Mouse (Mus musculus): ENCODE measurements at regions not wholly inside any gene's neighbourhood (a gene's known extent, or its start where the extent isn't known, plus 50 kb on each side); places are given as distances from the start of the nearest gene placed in this dataset.

GRCm38 (mm10) chr11:71976724-71977481 is 60.4 kb downstream of the Aipl1 start:
- no peak for TF ChIP-seq ZNF384 (IDR thresholded peaks at IDR 0.05; ENCODE audit: low read depth, low read length)
- no peak for TF ChIP-seq ZC3H11A (IDR thresholded peaks at IDR 0.05; ENCODE audit: borderline replicate concordance, low read depth, low read length)
- TF ChIP-seq MAFK (IDR thresholded peaks at IDR 0.05; ENCODE audit: insufficient read depth, low read depth, low read length): no peak
- TF ChIP-seq CHD2 (IDR thresholded peaks at IDR 0.05; ENCODE audit: low read depth, low read length): no peak
- TF ChIP-seq HCFC1 (IDR thresholded peaks at IDR 0.05; ENCODE audit: borderline replicate concordance, insufficient read depth, low read length): no peak
- Histone ChIP-seq H3K4me1 (ENCODE audit: control insufficient read depth in 2 of 2, insufficient read depth in 2 of 2, low read length in 2 of 2, poor library complexity in 1 of 2) (no peaks in the 10 kb centered on the region), H3K9ac (ENCODE audit: insufficient read depth, low read depth, low read length, poor library complexity, severe bottlenecking) (no peak overlapping the region), H3K9me3 (ENCODE audit: control insufficient read depth, insufficient read depth, low read depth, low read length) (no peaks in the 10 kb centered on the region), H3K27ac (ENCODE audit: insufficient read depth, low read depth, low read length, poor library complexity, severe bottlenecking) (no peak overlapping the region), H3K36me3 (ENCODE audit: control insufficient read depth, insufficient read depth, low read length, poor library complexity, severe bottlenecking) (no peaks in the 10 kb centered on the region), H3K4me3 (ENCODE audit: insufficient read depth in 1 of 2, low read depth in 1 of 2, low read length in 2 of 2, poor library complexity in 1 of 2, severe bottlenecking in 1 of 2) (no peak overlapping the region)
- in situ Hi-C loops (cut with MboI; ENCODE audit: low sequenced_read_pairs in 2 of 2, unreplicated experiment in 2 of 2): loop anchor here (25.0 kb wide), 2 partner anchors 815 to 840 kb away; partner anchors contain the start of gene Nlrp1a (in 1 of the 2)
- DNase-seq (ENCODE audit: low read depth, low spot score): no peak

GRCm38 (mm10) chr11:71971351-71971750 is 66.0 kb downstream of the Aipl1 start:
- TF ChIP-seq HCFC1 (IDR thresholded peaks at IDR 0.05; ENCODE audit: borderline replicate concordance, insufficient read depth, low read length) (no peak), CHD2 (IDR thresholded peaks at IDR 0.05; ENCODE audit: low read depth, low read length) (no peak), ZC3H11A (IDR thresholded peaks at IDR 0.05; ENCODE audit: borderline replicate concordance, low read depth, low read length) (no peak), MAFK (IDR thresholded peaks at IDR 0.05; ENCODE audit: insufficient read depth, low read depth, low read length) (no peak), ZNF384 (IDR thresholded peaks at IDR 0.05; ENCODE audit: low read depth, low read length) (no peak)
- in situ Hi-C loops (cut with MboI; ENCODE audit: low sequenced_read_pairs in 2 of 2, unreplicated experiment in 2 of 2): no loop called here
- Histone ChIP-seq H3K4me1 (ENCODE audit: control insufficient read depth in 2 of 2, insufficient read depth in 2 of 2, low read length in 2 of 2, poor library complexity in 1 of 2) (no peaks in the 10 kb centered on the region), H3K27ac (ENCODE audit: insufficient read depth, low read depth, low read length, poor library complexity, severe bottlenecking) (no peak overlapping the region), H3K9me3 (ENCODE audit: control insufficient read depth, insufficient read depth, low read depth, low read length) (no peaks in the 10 kb centered on the region), H3K36me3 (ENCODE audit: control insufficient read depth, insufficient read depth, low read length, poor library complexity, severe bottlenecking) (no peaks in the 10 kb centered on the region), H3K4me3 (ENCODE audit: insufficient read depth in 1 of 2, low read depth in 1 of 2, low read length in 2 of 2, poor library complexity in 1 of 2, severe bottlenecking in 1 of 2) (no peak overlapping the region), H3K9ac (ENCODE audit: insufficient read depth, low read depth, low read length, poor library complexity, severe bottlenecking) (no peak overlapping the region)
- no peak for DNase-seq (ENCODE audit: low read depth, low spot score)

GRCm38 (mm10) chr11:71962306-71962705 is 75.0 kb downstream of the Aipl1 start:
- Histone ChIP-seq H3K36me3 (ENCODE audit: control insufficient read depth, insufficient read depth, low read length, poor library complexity, severe bottlenecking) (no peaks in the 10 kb centered on the region), H3K4me1 (ENCODE audit: control insufficient read depth in 2 of 2, insufficient read depth in 2 of 2, low read length in 2 of 2, poor library complexity in 1 of 2) (no peaks in the 10 kb centered on the region), H3K27ac (ENCODE audit: insufficient read depth, low read depth, low read length, poor library complexity, severe bottlenecking) (no peak overlapping the region), H3K9ac (ENCODE audit: insufficient read depth, low read depth, low read length, poor library complexity, severe bottlenecking) (no peak overlapping the region), H3K9me3 (ENCODE audit: control insufficient read depth, insufficient read depth, low read depth, low read length) (no peaks in the 10 kb centered on the region), H3K4me3 (ENCODE audit: insufficient read depth in 1 of 2, low read depth in 1 of 2, low read length in 2 of 2, poor library complexity in 1 of 2, severe bottlenecking in 1 of 2) (no peak overlapping the region)
- DNase-seq (ENCODE audit: low read depth, low spot score): no peak
- no peak for TF ChIP-seq MAFK (IDR thresholded peaks at IDR 0.05; ENCODE audit: insufficient read depth, low read depth, low read length)
- no peak for TF ChIP-seq ZNF384 (IDR thresholded peaks at IDR 0.05; ENCODE audit: low read depth, low read length)
- TF ChIP-seq CHD2 (IDR thresholded peaks at IDR 0.05; ENCODE audit: low read depth, low read length): no peak
- no peak for TF ChIP-seq ZC3H11A (IDR thresholded peaks at IDR 0.05; ENCODE audit: borderline replicate concordance, low read depth, low read length)
- TF ChIP-seq HCFC1 (IDR thresholded peaks at IDR 0.05; ENCODE audit: borderline replicate concordance, insufficient read depth, low read length): no peak
- in situ Hi-C loops (cut with MboI; ENCODE audit: low sequenced_read_pairs in 2 of 2, unreplicated experiment in 2 of 2): no loop called here

GRCm38 (mm10) chr11:71952533-71952932 is 84.8 kb downstream of the Aipl1 start:
- Histone ChIP-seq H3K4me1 (ENCODE audit: control insufficient read depth in 2 of 2, insufficient read depth in 2 of 2, low read length in 2 of 2, poor library complexity in 1 of 2) (no peaks in the 10 kb centered on the region), H3K36me3 (ENCODE audit: control insufficient read depth, insufficient read depth, low read length, poor library complexity, severe bottlenecking) (no peaks in the 10 kb centered on the region), H3K9me3 (ENCODE audit: control insufficient read depth, insufficient read depth, low read depth, low read length) (no peaks in the 10 kb centered on the region), H3K9ac (ENCODE audit: insufficient read depth, low read depth, low read length, poor library complexity, severe bottlenecking) (no peak overlapping the region), H3K4me3 (ENCODE audit: insufficient read depth in 1 of 2, low read depth in 1 of 2, low read length in 2 of 2, poor library complexity in 1 of 2, severe bottlenecking in 1 of 2) (no peak overlapping the region), H3K27ac (ENCODE audit: insufficient read depth, low read depth, low read length, poor library complexity, severe bottlenecking) (no peak overlapping the region)
- no peak for TF ChIP-seq ZNF384 (IDR thresholded peaks at IDR 0.05; ENCODE audit: low read depth, low read length)
- no peak for TF ChIP-seq CHD2 (IDR thresholded peaks at IDR 0.05; ENCODE audit: low read depth, low read length)
- TF ChIP-seq HCFC1 (IDR thresholded peaks at IDR 0.05; ENCODE audit: borderline replicate concordance, insufficient read depth, low read length): no peak
- TF ChIP-seq MAFK (IDR thresholded peaks at IDR 0.05; ENCODE audit: insufficient read depth, low read depth, low read length): no peak
- TF ChIP-seq ZC3H11A (IDR thresholded peaks at IDR 0.05; ENCODE audit: borderline replicate concordance, low read depth, low read length): no peak
- no peak for DNase-seq (ENCODE audit: low read depth, low spot score)
- in situ Hi-C loops (cut with MboI; ENCODE audit: low sequenced_read_pairs in 2 of 2, unreplicated experiment in 2 of 2): no loop called here

Measured in ES-E14 (cell line).